Mouse (Mus musculus): ENCODE measurements around the gene Mga.

The Mga gene

DNA sequence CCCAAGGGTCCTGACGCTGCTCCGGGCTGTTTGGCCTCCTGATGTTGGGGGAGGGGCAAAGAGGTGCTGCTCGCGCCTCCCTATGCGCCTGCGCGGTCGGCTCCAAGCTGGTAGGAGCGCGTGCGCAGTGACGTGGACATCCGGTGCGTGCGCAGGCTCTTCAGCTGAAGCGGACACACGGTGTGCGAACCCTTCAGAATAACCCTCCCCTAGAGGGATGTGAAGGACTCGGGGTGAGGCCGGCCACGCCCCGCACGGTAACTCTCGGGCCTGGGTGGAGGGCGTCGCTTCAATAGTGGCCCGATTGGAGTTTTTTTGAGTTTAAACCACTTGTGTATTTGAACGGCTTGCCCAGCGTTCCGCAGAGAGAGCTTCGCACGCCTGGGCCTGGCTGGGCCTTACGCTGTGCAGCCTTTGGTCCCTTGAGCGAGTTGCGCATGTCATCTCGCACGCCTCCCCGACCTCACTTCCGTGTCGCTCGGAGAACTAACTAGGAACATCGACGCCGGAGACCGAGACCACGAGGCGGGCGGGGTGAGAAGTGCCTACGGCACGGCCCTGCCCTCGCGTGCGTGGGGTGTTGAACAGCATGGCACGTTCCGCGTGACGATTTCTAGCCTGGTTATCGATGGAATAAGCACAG, at the start of gene Mga:
TSS of gene Mga (plus strand) at position 139 of the 643 bp plus-strand sequence.
- ATAC-seq (ENCODE audit: insufficient number of reproducible peaks, low FRiP score, low TSS enrichment) = peak; percentile 88

- no peak for ATAC-seq (ENCODE audit: insufficient number of reproducible peaks, low FRiP score, low TSS enrichment)
These were observed 43.2 kb upstream of the Mga start for GRCm38 (mm10) chr2:119853811-119854210.

DNA sequence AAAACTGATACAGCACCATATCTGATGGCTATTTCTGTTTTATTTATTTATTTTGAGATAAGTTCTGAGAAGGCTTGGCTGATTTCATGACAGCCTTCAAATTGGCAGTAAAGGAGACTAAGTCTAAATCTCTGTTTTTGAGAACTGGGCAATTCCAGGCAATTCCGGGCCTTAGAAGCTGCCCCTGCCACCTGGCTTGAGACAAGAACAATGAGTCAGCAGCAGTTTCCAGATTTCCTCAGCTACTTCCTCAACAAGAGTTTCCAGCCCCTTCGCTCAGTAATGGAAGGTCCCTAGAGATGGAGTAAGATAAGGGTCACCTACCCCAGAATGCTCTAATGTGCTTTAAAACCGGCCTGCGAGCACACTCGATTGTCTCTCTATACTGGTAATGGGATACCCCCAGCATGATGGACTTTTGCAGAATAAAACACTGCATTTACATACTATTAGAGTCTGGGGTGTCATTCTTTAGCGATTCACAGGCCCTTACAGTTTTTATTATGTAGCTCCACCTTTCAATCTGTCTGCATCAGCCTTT, 41.6 kb upstream of the Mga start:
- no peak for ATAC-seq (ENCODE audit: insufficient number of reproducible peaks, low FRiP score, low TSS enrichment)

DNA sequence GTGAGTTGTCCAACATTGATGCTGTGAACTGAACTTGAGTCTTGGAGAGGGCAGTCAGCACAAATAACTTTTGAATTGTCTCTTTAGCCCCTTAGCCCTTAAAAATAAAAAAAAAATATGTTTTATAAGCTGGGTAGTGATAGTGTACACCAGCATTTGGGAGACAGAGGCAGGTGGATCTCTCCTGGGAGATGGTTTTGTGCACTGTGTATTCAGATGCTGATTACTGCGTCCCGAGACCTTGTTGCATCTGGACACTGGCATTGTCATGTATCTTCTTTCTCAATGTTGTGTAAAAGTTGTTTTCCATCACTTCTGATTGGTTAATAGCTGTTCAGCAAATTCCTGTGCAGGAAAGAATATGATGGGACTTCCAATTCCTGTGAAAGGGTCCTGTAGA, 39.7 kb upstream of the Mga start:
- ATAC-seq (ENCODE audit: insufficient number of reproducible peaks, low FRiP score, low TSS enrichment) = no peak

- ATAC-seq (ENCODE audit: insufficient number of reproducible peaks, low FRiP score, low TSS enrichment) = no peak
These were observed 32.5 kb upstream of the Mga start for GRCm38 (mm10) chr2:119864484-119864883.

DNA sequence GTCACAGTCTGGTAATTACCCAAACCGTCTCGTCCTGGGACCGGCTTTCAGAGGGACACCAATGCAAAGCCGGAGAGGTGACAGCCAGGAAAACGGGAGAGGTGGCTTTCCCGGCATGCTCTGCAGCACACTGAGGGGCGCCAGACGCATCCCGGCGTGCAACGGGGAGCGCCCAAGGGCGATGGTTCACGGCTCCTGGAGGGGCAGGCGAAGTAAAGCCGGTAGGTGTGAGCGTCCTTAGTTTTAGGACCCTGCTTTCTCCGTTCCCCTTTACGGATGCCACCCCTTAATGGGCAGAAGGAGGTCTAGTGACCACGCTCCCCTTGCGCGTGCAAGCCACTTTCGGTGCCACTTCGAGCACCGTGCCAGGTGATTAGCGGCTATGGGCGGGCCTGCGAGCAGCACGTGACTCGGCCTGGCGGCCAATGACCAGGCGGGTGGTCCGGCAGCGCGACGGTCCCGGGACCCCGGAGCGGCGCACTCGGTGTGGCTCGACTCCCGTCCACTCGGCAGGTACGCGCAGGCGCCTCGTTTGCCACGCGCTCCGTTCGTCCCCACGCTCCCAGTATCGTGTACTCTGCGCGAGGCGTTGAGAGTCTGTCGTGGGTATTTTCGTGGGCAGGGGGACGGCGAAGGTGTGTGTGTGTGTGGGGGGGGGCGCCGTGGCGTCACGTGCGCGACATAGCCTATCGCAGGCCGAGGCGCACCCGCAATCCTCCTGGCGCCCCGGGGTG, 24.5 kb upstream of the Mga start:
- ATAC-seq (ENCODE audit: insufficient number of reproducible peaks, low FRiP score, low TSS enrichment) = peak; percentile 79

DNA sequence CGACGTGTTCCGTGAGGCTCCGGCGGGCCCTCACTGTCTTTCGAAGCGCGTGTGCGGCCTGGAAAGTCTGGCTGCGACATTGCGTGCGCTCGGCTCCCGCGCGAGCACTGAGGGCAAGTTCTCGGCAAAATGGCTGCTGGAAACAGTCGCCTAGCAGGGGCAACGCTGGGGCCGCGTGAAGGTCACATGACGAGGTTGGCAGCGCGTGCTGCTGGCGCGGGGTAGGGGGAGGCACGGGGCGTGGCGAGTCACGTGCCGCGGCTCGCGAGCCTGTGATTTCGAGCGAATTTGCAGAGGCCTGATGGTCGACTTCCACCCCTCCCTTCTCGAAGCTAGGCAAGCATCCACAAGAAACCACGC, 23.9 kb upstream of the Mga start:
- peak; percentile 71 for ATAC-seq (ENCODE audit: insufficient number of reproducible peaks, low FRiP score, low TSS enrichment)

GRCm38 (mm10) chr2:119875981-119876380, 21.0 kb upstream of the Mga start:
- no peak for ATAC-seq (ENCODE audit: insufficient number of reproducible peaks, low FRiP score, low TSS enrichment)

GRCm38 (mm10) chr2:119887201-119887600, 9.8 kb upstream of the Mga start:
- ATAC-seq (ENCODE audit: insufficient number of reproducible peaks, low FRiP score, low TSS enrichment) = no peak

- ATAC-seq (ENCODE audit: insufficient number of reproducible peaks, low FRiP score, low TSS enrichment) = no peak
These were observed 407 bp upstream of the Mga start for GRCm38 (mm10) chr2:119896553-119897089.

- no peak for ATAC-seq (ENCODE audit: insufficient number of reproducible peaks, low FRiP score, low TSS enrichment)
These were observed 1.1 kb downstream of the Mga start for GRCm38 (mm10) chr2:119898141-119898594.

DNA sequence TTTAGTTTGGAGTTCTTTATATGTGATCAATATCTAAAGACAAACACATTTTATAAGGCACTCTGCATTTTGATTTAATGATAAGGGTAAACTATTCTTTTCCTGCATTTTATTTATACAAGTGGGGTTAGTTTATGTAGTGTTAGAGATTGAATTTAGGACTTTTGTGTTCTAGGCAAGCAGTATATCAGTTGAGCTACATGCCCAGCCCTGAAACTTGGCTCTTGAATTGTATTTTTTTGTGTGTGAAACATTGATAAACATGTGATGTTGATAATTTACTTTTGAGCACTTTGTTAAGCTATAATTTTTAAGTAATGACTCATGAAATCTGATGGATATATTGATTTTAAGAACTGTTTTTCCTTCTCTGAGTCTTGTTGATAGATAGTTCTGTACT, 19.0 kb downstream of the Mga start:
- ATAC-seq (ENCODE audit: insufficient number of reproducible peaks, low FRiP score, low TSS enrichment) = no peak

DNA sequence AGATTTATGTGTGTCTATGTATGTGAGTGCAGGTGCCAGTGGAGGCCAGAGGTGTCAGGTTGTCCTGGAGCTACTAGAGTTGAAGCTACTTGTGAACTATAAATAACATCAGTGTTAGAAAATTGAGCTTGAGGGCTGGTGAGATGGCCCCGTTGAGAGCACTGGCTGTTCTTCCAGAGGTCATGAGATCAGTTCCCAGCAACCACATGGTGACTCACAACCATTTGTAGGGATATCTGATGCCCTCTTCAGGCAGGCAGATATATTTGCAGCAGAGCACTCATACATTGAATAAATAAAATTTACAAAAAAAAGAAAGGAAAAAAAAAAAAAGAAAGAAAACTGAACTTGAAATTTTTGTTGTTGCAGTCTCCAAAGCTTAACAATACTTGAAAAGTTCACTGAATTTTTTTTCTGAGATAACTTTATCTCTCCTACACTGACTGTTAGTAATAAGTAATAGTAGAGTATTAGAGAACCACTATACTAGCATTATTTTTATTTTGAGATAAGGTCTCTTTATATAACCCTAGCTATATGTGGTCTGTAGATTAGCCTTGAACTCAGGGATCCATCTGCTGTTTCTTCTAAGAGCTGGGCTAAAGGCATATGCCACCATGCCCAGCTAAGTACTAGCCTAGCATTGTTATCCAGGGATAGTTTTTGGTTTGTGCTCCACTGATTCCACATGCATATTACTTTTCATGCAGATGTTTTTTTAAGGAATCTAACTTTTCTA, 20.8 kb downstream of the Mga start:
- no peak for ATAC-seq (ENCODE audit: insufficient number of reproducible peaks, low FRiP score, low TSS enrichment)

DNA sequence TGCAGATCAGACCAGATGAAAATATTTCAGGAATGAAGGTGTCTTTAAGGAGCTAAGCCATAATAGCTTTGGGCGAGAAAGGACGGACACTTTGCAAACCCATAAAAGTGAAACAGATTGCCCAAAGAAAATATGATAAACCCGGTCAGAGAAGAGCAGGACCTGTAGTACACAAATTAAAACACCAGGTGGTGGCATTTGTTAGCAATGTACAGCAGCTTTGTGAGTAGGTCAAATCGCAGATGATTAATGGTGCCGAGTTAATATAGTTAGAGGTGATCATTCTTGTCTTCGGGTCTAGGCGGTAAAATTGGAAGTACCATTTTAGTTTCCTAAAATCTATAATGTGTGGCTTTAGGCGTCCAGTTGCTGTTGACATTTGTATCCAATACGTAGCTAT, 73.5 kb downstream of the Mga start:
- no peak for ATAC-seq (ENCODE audit: insufficient number of reproducible peaks, low FRiP score, low TSS enrichment)

DNA sequence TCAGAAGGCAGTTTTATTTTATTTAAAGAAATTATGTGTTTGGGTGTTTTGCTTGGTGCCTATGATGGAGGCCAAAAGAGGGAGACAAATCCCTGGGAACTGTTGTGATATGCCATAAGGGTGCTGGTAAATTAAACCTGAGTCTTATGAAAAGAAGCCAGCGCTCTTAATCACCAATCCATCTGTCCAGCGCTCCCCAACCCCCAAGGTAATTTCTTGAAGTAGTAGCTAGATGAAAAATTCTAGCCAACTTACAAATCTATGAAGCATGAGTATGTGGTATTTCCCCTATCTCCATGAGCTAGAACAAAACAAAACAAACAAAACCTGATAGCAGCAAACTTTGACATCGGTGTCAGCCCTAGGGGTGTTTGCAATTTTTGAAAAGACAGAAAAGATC, 74.3 kb downstream of the Mga start:
- no peak for ATAC-seq (ENCODE audit: insufficient number of reproducible peaks, low FRiP score, low TSS enrichment)

GRCm38 (mm10) chr2:119971837-119972536, 75.0 kb downstream of the Mga start:
- ATAC-seq (ENCODE audit: insufficient number of reproducible peaks, low FRiP score, low TSS enrichment) = peak; percentile 96

DNA sequence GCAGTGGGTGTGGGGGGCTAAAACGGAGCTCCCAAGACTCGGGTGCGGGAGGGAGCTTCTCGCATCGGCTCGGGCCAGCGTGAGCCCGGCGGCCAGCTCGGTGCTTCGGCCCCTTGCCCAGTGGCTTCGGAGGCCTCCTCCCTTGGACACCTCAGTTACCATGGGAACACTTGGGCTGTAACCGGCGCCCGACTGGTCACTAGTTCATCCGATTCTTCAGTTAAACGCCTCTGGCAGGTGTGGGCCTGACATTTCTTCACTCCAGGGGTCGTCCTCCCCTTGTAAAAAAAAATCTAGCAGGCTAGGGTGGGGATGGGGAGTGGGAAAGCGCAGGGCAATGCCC, 75.5 kb downstream of the Mga start, which contains the start of gene Mapkbp1:
TSS of gene Mapkbp1 (plus strand) at position 163 of the 343 bp plus-strand sequence.
- ATAC-seq (ENCODE audit: insufficient number of reproducible peaks, low FRiP score, low TSS enrichment) = peak; percentile 63; the same call in 1 of the 2 replicates

GRCm38 (mm10) chr2:119980343-119980986, 83.4 kb downstream of the Mga start:
- no peak for ATAC-seq (ENCODE audit: insufficient number of reproducible peaks, low FRiP score, low TSS enrichment)

DNA sequence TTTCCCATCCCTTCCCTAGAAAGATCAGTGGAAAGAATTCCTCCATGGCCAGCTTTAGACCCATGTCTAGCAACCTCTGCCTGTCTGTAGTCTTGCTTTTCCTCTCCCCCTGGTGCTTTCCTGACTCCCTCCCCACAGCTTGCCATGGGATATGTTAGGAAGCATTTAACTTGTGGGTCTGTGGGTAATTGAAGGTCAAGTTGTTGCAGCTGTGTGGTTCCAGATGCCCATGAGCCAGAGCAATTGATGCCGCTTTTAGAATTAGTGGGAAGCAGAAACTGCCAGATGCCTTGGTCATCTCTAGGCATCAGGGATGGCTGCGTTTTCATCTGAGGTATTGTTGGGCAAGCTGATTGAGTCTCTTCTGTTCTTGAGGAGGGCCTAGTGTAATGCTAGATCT, 84.6 kb downstream of the Mga start:
- no peak for ATAC-seq (ENCODE audit: insufficient number of reproducible peaks, low FRiP score, low TSS enrichment)

DNA sequence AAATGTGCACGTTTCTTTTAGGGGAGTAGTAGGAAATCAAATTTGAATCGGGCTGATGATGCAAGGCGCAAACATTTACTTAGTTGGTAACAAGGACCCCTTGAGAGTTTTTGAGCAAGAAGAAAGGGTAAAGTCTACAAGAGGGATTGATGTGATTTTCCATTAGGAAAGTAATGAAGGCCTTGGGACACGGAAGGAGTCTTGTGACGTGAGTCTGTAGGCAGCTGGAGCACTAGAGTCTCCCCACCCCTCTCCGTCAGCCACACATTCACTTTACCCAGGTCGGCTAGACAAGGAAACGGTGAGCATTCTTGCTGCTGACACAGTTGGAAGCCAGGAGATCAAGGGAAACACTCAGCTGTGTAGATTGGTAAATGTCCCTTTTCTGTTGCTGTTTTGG, 88.8 kb downstream of the Mga start:
- ATAC-seq (ENCODE audit: insufficient number of reproducible peaks, low FRiP score, low TSS enrichment) = no peak
